Mouse (Mus musculus) spleen, postnatal 10 days (tissue): ENCODE data around the gene Pex5.

ENCODE experiments used
- DNase-seq, 2 experiments: peaks; one replicate each; pipeline ENCODE4 v3.0.0; 2021 to 2022; ENCODE audit warnings: low spot score in 2 of 2

Pex5 gene

GRCm38 (mm10) chr6:124360549-124360948 is 54.3 kb downstream of the Pex5 start:
- no peak for DNase-seq

GRCm38 (mm10) chr6:124358953-124359352 is 55.9 kb downstream of the Pex5 start:
- no peak for DNase-seq

DNA sequence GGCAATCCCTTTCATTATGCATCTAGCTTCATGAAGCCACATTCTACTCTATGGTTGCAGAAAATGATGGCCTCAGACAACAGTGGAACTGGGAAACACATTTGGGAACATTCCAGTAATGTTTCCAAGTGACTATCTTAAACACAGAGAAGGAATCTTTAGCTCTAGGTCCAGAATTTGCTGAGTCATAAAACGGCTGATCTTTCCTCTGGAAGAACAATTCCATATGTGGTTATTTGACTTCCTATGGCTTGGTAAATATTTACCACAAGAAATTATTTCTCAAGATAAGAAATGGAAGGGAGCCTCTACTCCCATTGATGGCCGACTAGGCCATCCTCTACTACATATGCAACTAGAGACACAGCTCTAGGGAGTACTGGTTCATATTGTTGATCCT is 61.6 kb downstream of the Pex5 start:
- DNase-seq: no peak
